Mouse (Mus musculus): Measurements from ENCODE around the gene Cntn5. TPM values are rescaled to one million over a fixed set of nuclear protein-coding genes. Genes with fewer than 3 reads are reported as not detected.

Gene Cntn5
- polyA plus RNA-seq, 1 experiment from 2014 or later = 3.5 TPM

GRCm38 (mm10) chr9:10722121-10722520, 182.5 kb downstream of the Cntn5 start:
- H3K27me3 ChIP-seq = no peaks in the 10 kb centered on the region
- H3K36me3 ChIP-seq = no peaks in the 10 kb centered on the region
- no peaks in the 10 kb centered on the region for H3K9me3 ChIP-seq
- no peak for ATAC-seq (ENCODE audit: low FRiP score, low read depth)
- no peaks in the 10 kb centered on the region for H3K4me1 ChIP-seq
- no peak overlapping the region for H3K9ac ChIP-seq (replicated peaks)
- no peak overlapping the region for H3K27ac ChIP-seq (replicated peaks)
- H3K4me3 ChIP-seq = no peak overlapping the region
- no peak overlapping the region for H3K4me2 ChIP-seq (replicated peaks)
- 97% methylated on average over 4 of the region's 4 CpGs for WGBS

DNA sequence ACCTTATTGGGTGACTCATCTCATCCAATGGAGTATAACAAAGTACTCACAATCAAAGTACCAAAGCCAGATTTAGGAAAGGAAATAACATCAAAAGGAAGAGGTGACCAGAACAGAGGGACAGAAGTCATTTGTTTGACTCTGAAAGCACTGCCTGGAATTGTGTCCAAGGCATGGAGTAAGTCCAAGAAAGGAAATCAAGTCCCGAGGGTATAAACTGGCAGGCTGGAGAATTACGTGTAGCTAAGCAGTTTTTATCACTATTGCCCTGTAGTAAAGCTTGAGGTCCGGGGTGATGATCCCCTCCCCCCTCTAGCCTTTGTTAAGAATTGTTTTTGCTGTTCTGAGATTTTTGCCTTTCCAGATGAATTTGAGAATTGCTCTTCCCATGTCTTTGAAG, 185.6 kb downstream of the Cntn5 start:
- H3K27ac ChIP-seq (replicated peaks) = no peak overlapping the region
- H3K36me3 ChIP-seq = no peaks in the 10 kb centered on the region
- H3K9me3 ChIP-seq = no peaks in the 10 kb centered on the region
- ATAC-seq (ENCODE audit: low FRiP score, low read depth) = no peak
- 82% methylated on average over 3 of the region's 3 CpGs for WGBS
- H3K4me2 ChIP-seq (replicated peaks) = no peak overlapping the region
- no peaks in the 10 kb centered on the region for H3K4me1 ChIP-seq
- no peak overlapping the region for H3K4me3 ChIP-seq
- H3K27me3 ChIP-seq = no peaks in the 10 kb centered on the region
- no peak overlapping the region for H3K9ac ChIP-seq (replicated peaks)

DNA sequence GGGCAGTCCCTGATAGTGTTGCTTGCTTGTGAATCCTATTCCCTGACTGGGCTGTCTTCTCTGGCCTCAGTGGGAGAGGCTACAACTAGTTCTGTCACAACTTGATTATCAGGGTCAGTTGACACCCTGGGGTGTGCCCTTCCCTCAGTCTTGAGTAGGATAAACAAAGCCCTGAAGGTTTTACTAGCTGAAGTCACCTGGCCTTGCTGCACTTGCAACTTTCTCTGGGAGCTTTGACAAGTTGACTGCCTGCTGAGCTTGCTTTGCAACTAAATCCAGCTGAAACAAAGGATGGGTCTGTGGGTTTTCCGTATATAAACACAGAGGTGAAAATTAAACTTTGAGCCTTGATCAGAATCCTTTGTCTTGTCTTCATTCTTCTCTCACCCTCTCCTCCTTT, 190.9 kb downstream of the Cntn5 start:
- no peak overlapping the region for H3K4me3 ChIP-seq
- no peaks in the 10 kb centered on the region for H3K4me1 ChIP-seq
- H3K27ac ChIP-seq (replicated peaks) = no peak overlapping the region
- H3K36me3 ChIP-seq = no peaks in the 10 kb centered on the region
- no peak overlapping the region for H3K4me2 ChIP-seq (replicated peaks)
- 6% methylated on average over 1 of the region's 1 CpGs for WGBS
- no peak overlapping the region for H3K9ac ChIP-seq (replicated peaks)
- no peaks in the 10 kb centered on the region for H3K9me3 ChIP-seq
- ATAC-seq (ENCODE audit: low FRiP score, low read depth) = no peak
- no peaks in the 10 kb centered on the region for H3K27me3 ChIP-seq

GRCm38 (mm10) chr9:10681646-10682045, 222.9 kb downstream of the Cntn5 start:
- H3K9ac ChIP-seq (replicated peaks) = no peak overlapping the region
- no peaks in the 10 kb centered on the region for H3K9me3 ChIP-seq
- H3K4me3 ChIP-seq = no peak overlapping the region
- H3K36me3 ChIP-seq = no peaks in the 10 kb centered on the region
- no peaks in the 10 kb centered on the region for H3K4me1 ChIP-seq
- H3K27me3 ChIP-seq = no peaks in the 10 kb centered on the region
- no peak overlapping the region for H3K4me2 ChIP-seq (replicated peaks)
- H3K27ac ChIP-seq (replicated peaks) = no peak overlapping the region
- ATAC-seq (ENCODE audit: low FRiP score, low read depth) = peak; percentile 47; the same call in 1 of the 2 replicates

GRCm38 (mm10) chr9:10681181-10681580, 223.4 kb downstream of the Cntn5 start:
- H3K4me2 ChIP-seq (replicated peaks) = no peak overlapping the region
- no peaks in the 10 kb centered on the region for H3K4me1 ChIP-seq
- H3K9me3 ChIP-seq = no peaks in the 10 kb centered on the region
- ATAC-seq (ENCODE audit: low FRiP score, low read depth) = no peak
- H3K27ac ChIP-seq (replicated peaks) = no peak overlapping the region
- H3K4me3 ChIP-seq = no peak overlapping the region
- H3K9ac ChIP-seq (replicated peaks) = no peak overlapping the region
- no peaks in the 10 kb centered on the region for H3K27me3 ChIP-seq
- no peaks in the 10 kb centered on the region for H3K36me3 ChIP-seq
- WGBS = 83% methylated on average over 3 of the region's 3 CpGs

GRCm38 (mm10) chr9:10668676-10669075, 235.9 kb downstream of the Cntn5 start:
- H3K4me1 ChIP-seq = no peaks in the 10 kb centered on the region
- H3K4me3 ChIP-seq = no peak overlapping the region
- no peak overlapping the region for H3K4me2 ChIP-seq (replicated peaks)
- no peaks in the 10 kb centered on the region for H3K36me3 ChIP-seq
- WGBS = 78% methylated on average over 3 of the region's 3 CpGs
- H3K9ac ChIP-seq (replicated peaks) = no peak overlapping the region
- H3K9me3 ChIP-seq = no peaks in the 10 kb centered on the region
- no peak overlapping the region for H3K27ac ChIP-seq (replicated peaks)
- H3K27me3 ChIP-seq = no peaks in the 10 kb centered on the region
- ATAC-seq (ENCODE audit: low FRiP score, low read depth) = no peak

- ATAC-seq (ENCODE audit: low FRiP score, low read depth) = no peak
- H3K4me1 ChIP-seq = no peaks in the 10 kb centered on the region
- no peak overlapping the region for H3K27ac ChIP-seq (replicated peaks)
- no peak overlapping the region for H3K4me3 ChIP-seq
- no peaks in the 10 kb centered on the region for H3K36me3 ChIP-seq
- no peak overlapping the region for H3K9ac ChIP-seq (replicated peaks)
- no peaks in the 10 kb centered on the region for H3K9me3 ChIP-seq
- 67% methylated on average over 4 of the region's 4 CpGs for WGBS
- H3K27me3 ChIP-seq = no peaks in the 10 kb centered on the region
- H3K4me2 ChIP-seq (replicated peaks) = no peak overlapping the region
These were observed 237.1 kb downstream of the Cntn5 start for GRCm38 (mm10) chr9:10667438-10667837.

DNA sequence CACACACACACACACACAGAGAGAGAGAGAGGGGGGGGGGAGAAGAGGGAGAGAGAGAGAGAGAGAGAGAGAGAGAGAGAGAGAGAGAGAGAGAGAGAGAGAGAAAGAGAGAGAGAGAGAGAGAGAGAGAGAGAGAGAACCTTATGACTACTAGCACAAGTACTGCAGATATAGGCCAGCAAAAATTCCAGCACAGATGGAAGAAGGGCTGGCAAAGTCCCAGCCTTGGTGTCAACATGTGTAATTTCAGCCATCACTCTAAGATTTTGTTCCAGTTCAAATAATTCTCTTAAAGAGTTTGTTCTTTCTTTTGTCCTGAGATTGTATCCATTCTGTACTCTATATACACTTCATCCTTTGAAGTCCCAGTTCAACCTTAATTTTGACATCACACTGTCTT, 238.8 kb downstream of the Cntn5 start:
- H3K36me3 ChIP-seq = no peaks in the 10 kb centered on the region
- no peak overlapping the region for H3K27ac ChIP-seq (replicated peaks)
- H3K4me2 ChIP-seq (replicated peaks) = no peak overlapping the region
- H3K4me3 ChIP-seq = no peak overlapping the region
- H3K9ac ChIP-seq (replicated peaks) = no peak overlapping the region
- no peak for ATAC-seq (ENCODE audit: low FRiP score, low read depth)
- no peaks in the 10 kb centered on the region for H3K4me1 ChIP-seq
- H3K27me3 ChIP-seq = no peaks in the 10 kb centered on the region
- H3K9me3 ChIP-seq = no peaks in the 10 kb centered on the region

DNA sequence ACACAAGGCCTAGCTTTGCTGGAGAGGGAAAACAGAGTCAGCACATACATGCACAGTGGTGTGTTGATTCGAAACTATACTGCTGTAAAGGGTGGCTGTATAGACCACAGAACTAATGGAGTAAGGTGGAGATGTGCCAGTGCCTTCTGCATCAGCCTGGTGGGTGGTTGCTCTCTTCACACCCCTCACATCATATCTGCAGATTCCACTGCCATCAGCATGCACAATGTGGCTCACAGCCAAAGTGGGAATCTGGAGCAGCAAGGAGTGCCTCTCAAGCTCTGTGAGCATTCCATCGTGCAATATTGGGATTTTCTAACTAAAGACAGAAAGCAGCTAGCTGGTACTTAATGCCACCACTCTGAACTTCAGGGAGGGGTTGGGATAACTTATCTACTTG, 241.5 kb downstream of the Cntn5 start:
- no peak overlapping the region for H3K4me3 ChIP-seq
- H3K4me1 ChIP-seq = no peaks in the 10 kb centered on the region
- H3K36me3 ChIP-seq = no peaks in the 10 kb centered on the region
- no peak overlapping the region for H3K27ac ChIP-seq (replicated peaks)
- H3K9ac ChIP-seq (replicated peaks) = no peak overlapping the region
- no peaks in the 10 kb centered on the region for H3K27me3 ChIP-seq
- H3K4me2 ChIP-seq (replicated peaks) = no peak overlapping the region
- ATAC-seq (ENCODE audit: low FRiP score, low read depth) = no peak
- WGBS = 76% methylated on average over 2 of the region's 2 CpGs
- no peaks in the 10 kb centered on the region for H3K9me3 ChIP-seq

- 71% methylated on average over 1 of the region's 1 CpGs for WGBS
- Histone ChIP-seq H3K9me3 (no peaks in the 10 kb centered on the region), H3K4me1 (no peaks in the 10 kb centered on the region), H3K27me3 (no peaks in the 10 kb centered on the region), H3K36me3 (no peaks in the 10 kb centered on the region), H3K4me3 (no peak overlapping the region), H3K4me2 (replicated peaks) (no peak overlapping the region), H3K27ac (replicated peaks) (no peak overlapping the region), H3K9ac (replicated peaks) (no peak overlapping the region)
- no peak for ATAC-seq (ENCODE audit: low FRiP score, low read depth)
These were observed 245.1 kb downstream of the Cntn5 start for GRCm38 (mm10) chr9:10659478-10659877.

DNA sequence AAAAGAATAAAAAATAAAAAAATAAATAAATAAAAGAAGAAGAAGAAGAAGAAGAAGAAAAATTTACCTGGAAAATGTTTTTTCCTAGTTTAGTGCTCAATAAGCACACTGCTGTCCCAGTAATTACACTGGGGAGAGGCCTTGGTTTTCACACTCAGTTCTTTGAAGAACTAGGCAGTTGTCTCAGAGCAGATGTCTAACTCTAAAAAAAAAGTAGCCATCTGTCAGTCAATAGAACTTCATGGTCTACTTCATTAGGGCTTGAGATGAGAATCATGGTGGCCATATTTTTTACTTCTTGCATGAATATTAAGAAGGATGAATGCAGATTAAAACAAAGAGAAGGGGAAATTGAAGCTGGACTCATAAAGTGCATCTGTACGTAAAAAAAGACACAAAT, 246.5 kb downstream of the Cntn5 start:
- Histone ChIP-seq H3K27me3 (no peaks in the 10 kb centered on the region), H3K9ac (replicated peaks) (no peak overlapping the region), H3K36me3 (no peaks in the 10 kb centered on the region), H3K27ac (replicated peaks) (no peak overlapping the region), H3K9me3 (no peaks in the 10 kb centered on the region), H3K4me2 (replicated peaks) (no peak overlapping the region), H3K4me3 (no peak overlapping the region), H3K4me1 (no peaks in the 10 kb centered on the region)
- ATAC-seq (ENCODE audit: low FRiP score, low read depth) = no peak
- WGBS = 81% methylated on average over 1 of the region's 1 CpGs

- H3K4me3 ChIP-seq = no peak overlapping the region
- ATAC-seq (ENCODE audit: low FRiP score, low read depth) = peak; percentile 62
- H3K36me3 ChIP-seq = no peaks in the 10 kb centered on the region
- H3K9me3 ChIP-seq = no peaks in the 10 kb centered on the region
- no peaks in the 10 kb centered on the region for H3K27me3 ChIP-seq
- no peak overlapping the region for H3K9ac ChIP-seq (replicated peaks)
- H3K27ac ChIP-seq (replicated peaks) = no peak overlapping the region
- no peaks in the 10 kb centered on the region for H3K4me1 ChIP-seq
- WGBS = 70% methylated on average over 4 of the region's 4 CpGs
- H3K4me2 ChIP-seq (replicated peaks) = no peak overlapping the region
These were observed 247.3 kb downstream of the Cntn5 start for GRCm38 (mm10) chr9:10657144-10657748.

- H3K4me2 ChIP-seq (replicated peaks) = no peak overlapping the region
- no peak for ATAC-seq (ENCODE audit: low FRiP score, low read depth)
- no peaks in the 10 kb centered on the region for H3K4me1 ChIP-seq
- H3K27ac ChIP-seq (replicated peaks) = no peak overlapping the region
- H3K4me3 ChIP-seq = no peak overlapping the region
- no peaks in the 10 kb centered on the region for H3K27me3 ChIP-seq
- 88% methylated on average over 1 of the region's 1 CpGs for WGBS
- no peaks in the 10 kb centered on the region for H3K9me3 ChIP-seq
- no peaks in the 10 kb centered on the region for H3K36me3 ChIP-seq
- no peak overlapping the region for H3K9ac ChIP-seq (replicated peaks)
These were observed 253.9 kb downstream of the Cntn5 start for GRCm38 (mm10) chr9:10650632-10651031.
